Mouse (Mus musculus): ENCODE data around the gene Ggcx.

DNA sequence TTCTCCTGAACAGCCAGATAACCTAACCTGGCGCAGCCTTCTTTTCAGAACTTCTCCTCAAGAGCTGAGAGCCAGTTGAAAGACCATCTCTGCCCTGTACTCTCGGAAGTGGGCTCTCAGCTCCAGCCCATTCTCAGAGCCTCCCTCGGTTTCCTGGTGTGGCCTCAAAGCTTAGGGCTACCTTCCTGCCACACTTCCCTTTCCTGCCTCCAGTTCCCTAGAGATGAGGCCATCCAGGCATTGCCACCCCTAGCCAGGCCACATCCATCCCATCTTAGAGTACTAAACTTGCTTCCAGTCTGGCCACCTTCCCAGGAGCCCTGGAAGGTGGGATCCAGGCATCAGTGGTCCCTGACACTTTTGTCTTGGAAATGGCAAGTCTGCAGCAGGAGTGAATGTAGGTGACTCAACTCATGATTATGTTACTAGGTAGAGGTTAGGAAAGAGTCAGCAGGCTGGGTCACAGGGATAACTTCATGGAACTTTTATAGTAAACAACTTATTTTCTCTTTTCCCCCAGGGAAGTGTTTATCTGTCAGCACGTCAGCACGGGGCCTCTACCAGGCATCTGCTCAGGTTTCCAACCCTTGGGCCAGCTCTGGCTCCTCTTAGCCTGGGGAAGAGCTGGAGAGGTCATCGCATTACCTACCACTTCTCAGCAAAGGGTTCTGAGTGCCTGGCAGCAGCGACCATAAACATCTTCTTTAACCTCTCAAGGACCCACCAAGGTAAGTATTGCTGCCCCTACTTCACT is 34.6 kb upstream of the Ggcx start:
- no peak for TF ChIP-seq CTCF (IDR thresholded peaks at IDR 0.05; ENCODE audit: borderline replicate concordance, extremely low read depth, insufficient read depth, insufficient read length)
- TF ChIP-seq POLR2A (IDR thresholded peaks at IDR 0.05; ENCODE audit: borderline replicate concordance, extremely low read depth, insufficient read depth, insufficient read length, poor library complexity, severe bottlenecking) = no peak
